Mouse (Mus musculus) spleen, adult 2 months (tissue): ENCODE data around the gene Mdm4.

Experiments used
- CTCF ChIP-seq: fragments of 200-500 bp; IDR thresholded peaks from 2 replicates; pipeline ENCODE4 v1.5.1; 2011; ENCODE audit warnings: mild to moderate bottlenecking, inconsistent platforms; ENCODE audit not compliant: insufficient read depth, insufficient read length, insufficient replicate concordance; ENCODE audit errors: extremely low read depth
- POLR2A ChIP-seq: fragments of 200-500 bp; IDR thresholded peaks from 2 replicates; pipeline ENCODE4 v1.6.1; 2011; ENCODE audit warnings: low read depth, low read length, inconsistent platforms

- TF ChIP-seq CTCF (no peak), POLR2A (no peak)
Measured at GRCm38 (mm10) chr1:132928032-132928906, 102.1 kb downstream of the Mdm4 start.
